Mouse (Mus musculus) spleen, adult 2 months (tissue): Measurements from ENCODE around the gene Osgin1. TPM values are rescaled to one million over a fixed set of nuclear protein-coding genes. Genes with fewer than 3 reads are reported as not detected.

Experiments
- DNase-seq, 2 experiments: peaks; one replicate each; pipeline versions ENCODE4 v3.0.0 to v3.0.0-alpha.2; 2012 to 2021; ENCODE audit warnings: low spot score in 2 of 2, low read depth in 1 of 2
- H3K27ac ChIP-seq: fragments of 200-500 bp; 2 replicates; pipeline ENCODE4 v1.5.1; 2012; ENCODE audit warnings: low read length, inconsistent platforms; ENCODE audit not compliant: insufficient read depth
- H3K27me3 ChIP-seq: fragments of 200-500 bp; 2 replicates; pipeline ENCODE4 v1.6.1; 2012; ENCODE audit warnings: mild to moderate bottlenecking, moderate library complexity, low read length, inconsistent platforms; ENCODE audit not compliant: control insufficient read depth, insufficient read depth
- H3K36me3 ChIP-seq: fragments of 200-500 bp; 2 replicates; pipeline ENCODE4 v1.6.1; 2012; ENCODE audit warnings: mild to moderate bottlenecking, low read length, inconsistent platforms; ENCODE audit not compliant: control insufficient read depth, insufficient read depth
- H3K4me1 ChIP-seq: fragments of 200-500 bp; 2 replicates; pipeline ENCODE4 v1.6.1; 2011; ENCODE audit warnings: inconsistent platforms; ENCODE audit not compliant: control insufficient read depth, insufficient read depth, insufficient read length
- H3K4me3 ChIP-seq: fragments of 200-500 bp; 2 replicates; pipeline ENCODE4 v1.5.1; 2011; ENCODE audit warnings: mild to moderate bottlenecking, inconsistent platforms; ENCODE audit not compliant: insufficient read depth, insufficient read length; ENCODE audit errors: extremely low read depth
- CTCF ChIP-seq: fragments of 200-500 bp; IDR thresholded peaks from 2 replicates; pipeline ENCODE4 v1.5.1; 2011; ENCODE audit warnings: mild to moderate bottlenecking, inconsistent platforms; ENCODE audit not compliant: insufficient read depth, insufficient read length, insufficient replicate concordance; ENCODE audit errors: extremely low read depth
- POLR2A ChIP-seq: fragments of 200-500 bp; IDR thresholded peaks from 2 replicates; pipeline ENCODE4 v1.6.1; 2011; ENCODE audit warnings: low read depth, low read length, inconsistent platforms
- WGBS: fragments of 180-500 bp; shearing (Covaris S2); methylation state at CpG from one replicate; pipeline ENCODE4 v1.1.7; 2018; 5-methylcytosine and 5-hydroxymethylcytosine counted together
- polyA plus RNA-seq: library from polyadenylated mRNA; depleted of rRNA; stranded (reverse); fragments of >200 nt; gene quantifications from 2 replicates; pipeline ENCODE4 v1.2.3, GENCODE M21; 2012

The Osgin1 gene
- polyA plus RNA-seq, 1 experiment: 15.6 TPM

GRCm38 (mm10) chr8:119423631-119424141 is 10.2 kb upstream of the Osgin1 start:
- H3K27ac ChIP-seq: peak overlapping the region; percentile 84
- H3K36me3 ChIP-seq: no peaks in the 10 kb centered on the region
- DNase-seq: peak; percentile 86 to 97
- no peak overlapping the region; the same call in 1 of the 2 replicates for H3K4me3 ChIP-seq
- TF ChIP-seq CTCF: no peak
- no peak; the same call in 1 of the 2 replicates for TF ChIP-seq POLR2A
- 8% methylated on average over 9 of the region's 9 CpGs for WGBS
- peaks cover 67% of the 10 kb centered on the region for H3K4me1 ChIP-seq
- H3K27me3 ChIP-seq: no peaks in the 10 kb centered on the region

- Histone ChIP-seq H3K36me3 (no peaks in the 10 kb centered on the region), H3K4me1 (peaks cover 73% of the 10 kb centered on the region)
- no peak for TF ChIP-seq CTCF
- no peak for TF ChIP-seq POLR2A
These were observed 9.7 kb upstream of the Osgin1 start for GRCm38 (mm10) chr8:119424199-119424733.

GRCm38 (mm10) chr8:119424740-119425139 is 9.2 kb upstream of the Osgin1 start:
- H3K4me1 ChIP-seq: peaks cover 73% of the 10 kb centered on the region
- H3K27ac ChIP-seq: peak overlapping the region; percentile 84
- H3K4me3 ChIP-seq: no peak overlapping the region
- no peaks in the 10 kb centered on the region for H3K36me3 ChIP-seq
- 8% methylated on average over 10 of the region's 10 CpGs for WGBS
- H3K27me3 ChIP-seq: no peaks in the 10 kb centered on the region
- DNase-seq: peak in 1 of 2 experiments; percentile 48
- TF ChIP-seq POLR2A: no peak
- TF ChIP-seq CTCF: no peak

More at GRCm38 (mm10) chr8:119424199-119424733, 9.7 kb upstream of the Osgin1 start:
- WGBS: 13% methylated on average over 10 of the region's 10 CpGs
- peak overlapping the region; percentile 84 for H3K27ac ChIP-seq
- H3K27me3 ChIP-seq: no peaks in the 10 kb centered on the region
- DNase-seq: no peak
- H3K4me3 ChIP-seq: no peak overlapping the region; the same call in 1 of the 2 replicates

GRCm38 (mm10) chr8:119425533-119425932 is 8.4 kb upstream of the Osgin1 start:
- no peaks in the 10 kb centered on the region for H3K36me3 ChIP-seq
- peaks cover 72% of the 10 kb centered on the region for H3K4me1 ChIP-seq
- H3K27ac ChIP-seq: peak overlapping the region; percentile 84
- DNase-seq: peak in 1 of 2 experiments; percentile 43
- H3K27me3 ChIP-seq: no peaks in the 10 kb centered on the region
- 17% methylated on average over 10 of the region's 10 CpGs for WGBS
- no peak for TF ChIP-seq POLR2A
- 0 out of 2 replicates have a peak, but pooled peaks have one; percentile 13 for TF ChIP-seq CTCF
- H3K4me3 ChIP-seq: no peak overlapping the region; the same call in 1 of the 2 replicates

- Histone ChIP-seq H3K4me3 (peak overlapping the region; percentile 9), H3K27me3 (no peaks in the 10 kb centered on the region), H3K4me1 (peaks cover 71% of the 10 kb centered on the region), H3K36me3 (no peaks in the 10 kb centered on the region), H3K27ac (peak overlapping the region; percentile 84)
- no peak for TF ChIP-seq CTCF
- no peak for TF ChIP-seq POLR2A
- WGBS: 43% methylated on average over 6 of the region's 6 CpGs
- no peak for DNase-seq
These were observed 7.7 kb upstream of the Osgin1 start for GRCm38 (mm10) chr8:119426069-119426735.

- Histone ChIP-seq H3K27me3 (no peaks in the 10 kb centered on the region), H3K27ac (peak overlapping the region; percentile 30; the same call in 1 of the 2 replicates), H3K36me3 (no peaks in the 10 kb centered on the region), H3K4me1 (peaks cover 55% of the 10 kb centered on the region), H3K4me3 (no peak overlapping the region)
- DNase-seq: peak in 1 of 2 experiments; percentile 53
- WGBS: 44% methylated on average over 12 of the region's 12 CpGs
- TF ChIP-seq POLR2A (no peak), CTCF (no peak)
These were observed 6.1 kb upstream of the Osgin1 start for GRCm38 (mm10) chr8:119427634-119428349.
